Mouse (Mus musculus): Measurements from ENCODE around the gene F7.

F7 gene

DNA sequence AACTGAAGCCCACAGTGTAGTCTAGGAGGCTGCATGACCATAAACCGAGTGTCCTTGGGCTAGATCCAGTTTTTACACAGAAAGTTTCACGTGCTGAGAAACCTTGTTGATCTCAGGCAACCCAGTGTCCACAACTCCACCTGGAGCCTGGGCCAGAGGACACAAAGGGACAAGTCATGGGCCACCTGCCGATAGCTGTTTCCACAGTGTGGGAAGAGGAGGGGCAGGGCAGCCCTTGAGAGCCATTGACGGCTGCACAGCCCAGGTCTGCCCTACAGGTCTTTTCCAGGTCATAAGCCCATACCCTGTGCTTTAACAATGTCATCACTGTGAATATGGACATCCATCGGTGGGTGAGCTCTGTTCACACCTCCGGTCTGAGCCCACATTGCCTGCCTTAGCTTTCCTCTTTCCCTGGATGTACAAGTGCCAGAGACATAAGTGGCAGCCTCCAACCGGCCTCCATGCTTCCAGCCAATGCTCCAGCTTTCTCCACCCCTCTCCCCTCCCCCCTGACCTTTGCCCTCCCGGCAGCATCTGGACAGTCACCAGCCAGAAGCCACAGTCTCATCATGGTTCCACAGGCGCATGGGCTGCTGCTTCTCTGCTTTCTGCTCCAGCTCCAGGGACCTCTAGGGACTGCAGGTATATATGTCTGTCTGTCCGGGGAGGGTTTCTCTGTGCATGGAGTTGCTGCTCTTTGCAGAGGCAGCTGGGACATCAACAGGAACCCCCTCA lies at the start of gene F7:
Gene F7 (plus strand): TSS at position 548 of the 738 bp plus-strand sequence.
- DNase-seq = peak; percentile 39

DNA sequence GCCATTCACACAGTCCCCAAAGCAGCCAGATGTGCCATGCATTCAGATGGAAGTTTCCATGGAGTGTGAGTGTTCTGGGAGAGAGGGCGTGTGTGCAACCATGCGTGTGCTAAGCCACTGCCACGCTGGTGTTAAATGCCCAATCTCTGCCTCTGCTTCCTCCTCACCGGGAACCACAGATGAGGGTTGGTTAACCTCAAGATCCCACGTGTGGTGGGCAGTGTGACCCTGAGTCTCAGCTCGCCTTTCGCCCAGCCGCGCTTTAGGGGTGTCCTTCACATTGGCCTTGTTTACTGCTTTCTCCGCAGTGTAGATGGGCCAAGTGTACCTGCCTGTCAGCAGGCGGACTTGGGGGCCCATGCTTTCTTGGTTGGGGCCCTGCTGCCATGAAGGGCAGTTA lies 49.5 kb upstream of the F7 start:
- DNase-seq = no peak

DNA sequence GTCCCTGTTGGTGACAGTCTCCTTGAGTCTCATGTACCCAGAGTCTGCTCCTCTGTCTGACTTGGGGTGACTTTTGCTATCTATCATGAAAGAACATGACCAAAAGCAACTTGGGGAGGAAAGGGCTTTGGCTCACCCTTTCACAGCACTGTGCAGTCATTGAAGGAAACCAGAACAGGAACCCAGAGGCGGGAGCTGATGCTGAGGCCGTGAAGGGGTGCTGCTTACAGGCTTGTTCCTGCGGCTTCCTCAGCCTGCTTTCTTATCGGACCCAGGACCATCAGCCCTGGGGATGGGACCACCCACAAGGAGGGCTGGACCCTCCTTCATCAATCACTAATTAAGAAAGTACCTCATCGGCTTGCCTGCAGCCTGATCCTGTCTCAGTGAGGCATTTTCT lies 49.1 kb upstream of the F7 start:
- no peak for DNase-seq

- DNase-seq = no peak
Measured at GRCm38 (mm10) chr8:12977325-12977724, 48.5 kb upstream of the F7 start.

DNA sequence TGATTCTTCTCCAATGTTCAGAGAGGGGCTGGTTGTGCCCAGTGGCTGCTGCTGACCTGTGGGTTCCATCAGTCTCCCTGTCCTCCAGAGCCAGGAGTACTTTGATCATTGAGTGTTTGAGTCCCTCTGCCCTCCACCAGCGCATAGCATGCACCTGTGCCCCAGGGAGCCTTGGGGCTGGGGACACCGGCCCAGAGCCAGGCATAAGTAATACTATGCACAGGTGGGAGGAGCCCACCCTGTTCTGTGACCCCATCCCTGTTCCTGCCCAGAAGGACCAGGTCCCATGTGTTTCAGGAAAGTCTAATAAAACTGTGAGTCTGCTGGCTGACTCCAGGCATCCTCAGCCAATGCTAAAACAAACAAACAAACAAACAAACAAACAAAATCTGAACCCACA lies 47.5 kb upstream of the F7 start:
- no peak for DNase-seq

DNA sequence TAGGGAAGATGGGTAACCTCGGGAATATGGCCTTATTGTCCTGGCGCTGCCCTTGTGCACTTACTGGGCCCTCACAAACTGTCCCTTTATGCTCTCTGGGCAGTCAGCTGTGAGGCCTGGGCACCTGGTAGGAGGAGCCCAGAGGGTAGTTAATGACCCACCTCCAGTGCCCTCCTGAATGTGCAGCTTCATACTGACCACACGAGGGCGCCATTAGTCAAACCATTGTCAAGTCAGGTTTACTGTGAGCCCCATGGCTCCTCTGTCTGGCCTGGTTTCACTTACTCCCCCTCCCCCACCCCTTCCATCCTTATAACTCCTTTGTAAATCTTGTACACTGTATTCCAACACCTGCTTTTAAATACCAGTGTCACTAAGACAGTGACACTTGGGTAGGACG lies 47.1 kb upstream of the F7 start:
- DNase-seq = peak; percentile 59

GRCm38 (mm10) chr8:12983681-12984467 lies 42.0 kb upstream of the F7 start:
- DNase-seq = peak; percentile 47

DNA sequence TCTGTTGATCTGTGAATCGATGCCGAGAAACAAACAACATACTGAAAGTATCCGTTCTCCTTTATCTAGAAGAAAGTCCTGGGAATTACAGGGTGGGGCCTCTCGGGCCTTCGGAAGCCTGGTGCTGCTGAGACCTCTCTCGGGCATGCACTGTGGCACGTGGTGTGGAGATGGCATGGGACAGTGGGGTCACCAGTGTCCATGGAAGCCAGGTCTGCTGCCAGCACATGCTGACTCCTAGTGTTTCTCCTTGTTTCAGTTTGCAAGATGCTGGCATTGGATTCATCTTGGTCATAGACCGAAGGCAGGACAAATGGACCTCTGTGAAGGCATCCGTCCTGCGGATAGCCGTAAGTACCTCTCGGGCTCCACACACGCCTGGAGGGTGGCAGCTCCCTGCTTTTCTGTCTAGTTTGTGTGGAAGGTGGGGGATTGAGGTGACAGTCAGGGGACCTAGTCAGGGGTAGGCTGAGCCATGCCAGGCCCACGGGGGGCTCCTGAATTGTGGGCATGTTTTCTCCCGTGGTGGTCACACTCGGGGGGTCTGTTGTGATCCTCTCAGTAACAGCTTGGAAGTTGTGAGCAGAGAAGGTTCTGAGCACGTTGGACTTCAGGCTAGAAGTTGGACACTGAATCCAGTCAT lies 41.1 kb upstream of the F7 start:
- DNase-seq = no peak

- no peak for DNase-seq
Measured at GRCm38 (mm10) chr8:12985259-12985658, 40.6 kb upstream of the F7 start.

DNA sequence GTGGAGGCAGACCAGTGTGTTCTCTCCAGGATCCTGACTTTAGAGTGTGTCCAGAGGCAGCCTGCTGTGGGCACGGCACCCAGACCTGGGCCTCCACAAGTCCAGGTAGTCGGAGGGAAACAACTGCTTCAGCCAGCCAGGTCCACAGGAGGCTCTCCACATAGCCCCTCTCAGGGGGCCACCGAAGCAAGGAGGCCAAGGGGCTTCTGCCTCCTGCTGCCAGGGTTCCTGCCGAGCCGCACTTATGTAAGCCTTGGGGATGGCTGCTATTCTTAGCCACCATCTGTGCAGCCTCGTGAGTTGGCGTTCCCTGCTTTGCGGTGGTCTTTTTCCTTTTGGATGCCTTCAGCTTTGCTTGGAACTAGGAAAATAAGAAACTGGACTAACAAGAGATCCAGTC lies 38.3 kb upstream of the F7 start:
- DNase-seq = no peak

GRCm38 (mm10) chr8:12988722-12989430 lies 37.0 kb upstream of the F7 start:
- peak; percentile 15 for DNase-seq

- no peak for DNase-seq
Measured at GRCm38 (mm10) chr8:12991411-12991810, 34.4 kb upstream of the F7 start.

- DNase-seq = no peak
Measured at GRCm38 (mm10) chr8:12994468-12994867, 31.4 kb upstream of the F7 start.

DNA sequence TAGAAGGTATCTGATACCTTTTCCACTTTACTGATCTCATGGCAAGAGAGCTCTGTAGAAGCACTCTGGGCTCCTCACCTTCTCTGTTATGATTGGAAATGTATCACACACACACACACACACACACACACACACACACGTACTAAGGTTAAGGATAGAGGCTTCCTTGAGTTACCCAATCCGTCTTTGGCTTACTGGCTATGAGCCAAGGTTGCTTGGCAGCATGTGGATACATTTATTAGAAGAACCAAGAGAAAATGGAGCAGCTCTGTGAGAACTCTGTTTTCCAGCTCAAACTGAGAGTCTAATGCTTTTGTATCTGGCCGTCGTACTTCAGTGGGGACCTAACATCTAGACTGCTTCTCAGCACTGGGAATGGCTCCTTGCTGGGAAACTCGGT lies 30.4 kb upstream of the F7 start:
- peak; percentile 44 for DNase-seq

DNA sequence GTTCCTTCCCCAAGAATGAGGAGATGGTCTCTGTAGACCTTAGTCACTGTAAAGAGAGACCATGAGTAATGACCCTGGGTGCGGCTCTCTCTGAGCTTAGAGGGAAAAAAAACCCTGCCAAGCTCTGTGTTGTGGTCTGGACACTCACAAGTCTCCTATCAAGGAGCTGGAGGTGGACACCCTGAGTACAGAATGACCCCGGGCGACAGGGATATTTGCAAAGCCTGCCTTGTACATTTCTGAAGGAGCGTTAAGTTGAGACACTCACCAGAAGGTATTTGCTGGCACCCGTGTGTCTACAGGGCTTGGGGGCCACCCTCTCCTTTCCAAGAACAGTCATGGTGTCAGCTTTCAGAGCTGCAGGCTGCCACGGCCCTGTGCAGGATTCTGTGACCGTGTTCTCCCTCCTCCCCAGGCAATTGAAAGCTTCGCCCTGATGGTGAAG lies 29.0 kb upstream of the F7 start:
- peak; percentile 37 for DNase-seq

DNA sequence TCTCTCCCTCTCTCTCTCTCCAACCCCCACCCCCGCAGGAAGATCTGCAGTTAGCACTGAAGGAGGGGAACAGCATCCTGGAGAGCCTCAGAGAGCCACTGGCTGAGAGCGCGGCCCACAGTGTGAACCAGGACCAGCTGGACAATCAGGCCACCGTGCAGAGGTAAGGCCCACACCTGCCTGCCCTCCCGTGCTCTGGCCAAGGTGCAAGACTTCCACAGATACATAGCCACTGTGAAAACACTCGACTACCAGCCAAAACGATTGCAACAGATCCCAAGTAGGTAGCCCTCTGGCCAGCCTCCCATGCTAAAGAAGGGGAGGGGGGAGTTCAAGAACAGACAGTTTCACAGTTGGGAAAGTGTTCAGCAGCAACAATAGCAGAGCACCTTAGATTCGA lies 27.5 kb upstream of the F7 start:
- DNase-seq = no peak

DNA sequence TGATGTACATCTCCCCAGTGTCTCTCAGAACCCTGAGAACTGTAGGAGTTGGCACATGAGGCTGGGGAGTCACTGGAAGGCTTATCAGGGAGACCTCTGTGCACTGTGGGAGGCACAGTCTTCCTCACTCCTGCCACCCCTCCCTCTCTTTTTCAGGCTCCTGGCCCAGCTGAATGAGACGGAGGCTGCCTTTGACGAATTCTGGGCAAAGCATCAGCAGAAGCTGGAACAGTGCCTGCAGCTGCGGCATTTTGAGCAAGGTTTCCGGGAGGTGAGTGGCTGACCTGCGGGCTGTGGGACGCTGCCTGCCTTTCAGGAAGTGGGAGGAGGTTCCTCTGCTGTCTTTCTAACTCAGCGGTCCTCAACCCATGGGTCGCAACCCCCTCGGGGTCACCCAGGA lies 26.0 kb upstream of the F7 start:
- DNase-seq = no peak

DNA sequence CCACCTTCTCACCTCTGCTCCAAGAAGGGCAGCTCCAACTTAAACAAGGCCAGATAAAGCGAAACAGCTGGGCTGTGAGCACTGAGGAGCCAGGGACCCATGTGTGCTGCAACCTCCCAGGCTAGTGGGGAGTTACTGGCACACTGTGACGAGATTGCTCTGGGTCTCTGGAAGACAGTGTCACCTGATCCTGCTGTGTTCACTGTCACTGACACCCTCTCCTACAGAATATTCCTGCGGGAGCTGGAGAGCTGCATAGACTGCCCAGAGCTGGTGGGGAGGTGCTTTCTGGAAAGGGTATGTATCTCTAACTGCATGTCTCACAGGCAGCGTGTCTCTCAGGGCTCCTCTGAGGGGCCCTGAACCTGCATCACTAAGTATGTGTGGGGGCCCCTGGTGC lies 18.4 kb upstream of the F7 start:
- no peak for DNase-seq

- peak; percentile 17 for DNase-seq
Measured at GRCm38 (mm10) chr8:13010313-13010712, 15.5 kb upstream of the F7 start.

GRCm38 (mm10) chr8:13019560-13019959 lies 6.3 kb upstream of the F7 start:
- peak; percentile 21 for DNase-seq

DNA sequence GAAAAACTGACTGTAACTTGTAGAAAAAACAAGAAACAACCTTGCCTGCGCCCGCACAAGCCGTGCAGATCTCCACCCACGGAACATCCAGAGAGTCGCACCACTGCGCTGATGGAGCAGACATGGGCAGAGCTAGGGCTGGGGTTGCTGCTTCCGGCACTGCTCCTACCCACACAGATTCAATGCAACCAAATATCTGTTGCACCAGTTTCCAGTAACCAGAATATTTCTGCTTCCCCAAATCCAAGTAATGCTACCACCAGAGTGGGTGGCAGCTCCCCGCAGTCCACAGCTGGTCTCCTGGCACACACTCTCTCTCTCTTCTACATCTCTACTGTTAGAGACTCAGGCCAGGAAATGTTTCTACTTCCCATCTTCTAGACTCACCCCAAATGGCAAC lies 4.0 kb upstream of the F7 start:
- no peak for DNase-seq

GRCm38 (mm10) chr8:13027615-13028014 lies 1.8 kb downstream of the F7 start:
- no peak for DNase-seq

- DNase-seq = peak; percentile 63
Measured at GRCm38 (mm10) chr8:13028482-13028881, 2.6 kb downstream of the F7 start.
